Mouse (Mus musculus): ENCODE data around the gene Elfn2. TPM values are rescaled to one million over a fixed set of nuclear protein-coding genes. Genes with fewer than 3 reads are reported as not detected.

Elfn2 gene
- 0.06 and 0.11 TPM in 2 replicates for polyA plus RNA-seq (2015; fragmentation: Nextera tagmentation; extraction: Ambion mirVana)

DNA sequence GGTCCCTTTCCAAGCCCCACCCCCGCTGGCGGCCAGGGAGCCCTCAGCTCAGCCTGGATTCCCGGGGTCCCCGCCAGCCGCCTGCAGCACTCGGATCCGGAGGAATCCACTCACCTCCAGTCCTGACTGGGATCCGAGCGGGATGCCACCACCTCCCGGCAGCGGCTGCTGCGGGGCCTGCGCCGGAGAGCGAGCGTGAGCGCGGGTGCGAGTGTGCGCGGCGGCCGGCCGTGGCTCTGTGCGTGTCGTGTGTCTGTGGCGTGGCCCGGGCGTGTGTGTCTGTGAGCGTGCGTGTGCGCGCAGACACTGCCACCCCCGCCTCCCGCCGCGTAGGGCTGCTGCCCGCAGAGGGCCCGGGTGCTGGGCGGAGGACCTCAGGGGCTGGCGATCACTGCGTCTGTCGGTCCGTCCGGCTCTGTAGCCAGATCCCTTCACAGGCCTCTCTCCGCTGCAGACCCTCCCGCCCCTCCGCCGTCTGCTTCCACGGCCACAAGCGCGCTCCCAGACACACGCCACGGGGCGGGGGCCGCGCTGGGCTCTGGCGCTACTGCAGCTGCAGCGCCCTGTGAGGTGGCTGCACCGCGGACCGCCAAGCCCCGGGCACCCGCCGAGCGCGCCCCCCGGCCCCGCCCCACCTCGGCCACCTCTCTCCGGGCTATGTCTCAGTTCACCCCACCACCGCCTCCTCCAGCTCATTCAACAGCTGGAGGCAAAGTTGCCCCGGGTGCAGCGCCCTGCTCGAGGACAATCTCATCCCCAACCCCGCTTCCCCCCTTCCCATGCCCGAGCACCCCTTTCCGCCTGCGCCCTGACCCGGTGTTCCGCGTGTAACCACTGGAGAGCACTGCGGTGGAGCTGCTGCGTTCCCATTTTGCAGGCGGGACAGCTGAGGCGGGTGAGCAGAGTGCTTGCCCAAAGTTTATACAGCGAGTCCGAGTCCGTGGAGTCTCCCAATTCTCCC is at the start of gene Elfn2:
Elfn2 (minus strand) TSS at position 482 of the 961 bp plus-strand sequence.
- peak within 1 kb of the TSS; percentile 61 for H3K4me2 ChIP-seq (replicated peaks; ENCODE audit: low read depth)
- peak within 1 kb of the TSS; percentile 33 for H3K4me3 ChIP-seq (ENCODE audit: low read depth, low read length)
- ATAC-seq (ENCODE audit: low FRiP score, low TSS enrichment) (0 out of 2 replicates have a peak, but pooled peaks have one; percentile 20), DNase-seq (ENCODE audit: low spot score) (no peak)
- H3K27ac ChIP-seq (replicated peaks), result no peak within 1 kb of the TSS
- H3K9ac ChIP-seq (ENCODE audit: low read length), result no peak within 1 kb of the TSS
- TF ChIP-seq EP300 (optimal IDR thresholded peaks at IDR 0.05), result no peak
- H3K27me3 ChIP-seq (ENCODE audit: control insufficient read depth, insufficient read depth, low read length), result peaks cover 16% of the 10 kb centered on the region
- H3K9me3 ChIP-seq (ENCODE audit: control insufficient read depth, low read length), result no peaks in the 10 kb centered on the region
- H3K4me1 ChIP-seq (replicated peaks; ENCODE audit: control insufficient read depth, insufficient read depth), result no peaks in the 10 kb centered on the region
- 2% methylated on average over 79 of the region's 89 CpGs for WGBS
- H3K36me3 ChIP-seq (ENCODE audit: control insufficient read depth, insufficient read depth, low read length), result no peaks in the 10 kb centered on the region

- TF ChIP-seq EP300 (optimal IDR thresholded peaks at IDR 0.05), result no peak
- TF ChIP-seq CTCF (IDR thresholded peaks at IDR 0.05; ENCODE audit: low read depth), result no peak
- no peak for DNase-seq (ENCODE audit: low spot score)
- Histone ChIP-seq H3K4me3 (ENCODE audit: low read depth, low read length) (no peak overlapping the region), H3K4me1 (replicated peaks; ENCODE audit: control insufficient read depth, insufficient read depth) (no peaks in the 10 kb centered on the region), H3K27me3 (ENCODE audit: control insufficient read depth, insufficient read depth, low read length) (no peaks in the 10 kb centered on the region), H3K9ac (ENCODE audit: low read length) (no peak overlapping the region), H3K36me3 (ENCODE audit: control insufficient read depth, insufficient read depth, low read length) (no peaks in the 10 kb centered on the region), H3K4me2 (replicated peaks; ENCODE audit: low read depth) (no peak overlapping the region), H3K27ac (replicated peaks) (no peak overlapping the region), H3K9me3 (ENCODE audit: control insufficient read depth, low read length) (0 out of 2 replicates have a peak, but pooled peaks cover under 1% of the 10 kb centered on the region)
- WGBS, result 73% methylated on average over 5 of the region's 5 CpGs
- ATAC-seq (ENCODE audit: low FRiP score, low TSS enrichment), result no peak
These were observed 45.1 kb upstream of the Elfn2 start for GRCm38 (mm10) chr15:78763704-78764103.

DNA sequence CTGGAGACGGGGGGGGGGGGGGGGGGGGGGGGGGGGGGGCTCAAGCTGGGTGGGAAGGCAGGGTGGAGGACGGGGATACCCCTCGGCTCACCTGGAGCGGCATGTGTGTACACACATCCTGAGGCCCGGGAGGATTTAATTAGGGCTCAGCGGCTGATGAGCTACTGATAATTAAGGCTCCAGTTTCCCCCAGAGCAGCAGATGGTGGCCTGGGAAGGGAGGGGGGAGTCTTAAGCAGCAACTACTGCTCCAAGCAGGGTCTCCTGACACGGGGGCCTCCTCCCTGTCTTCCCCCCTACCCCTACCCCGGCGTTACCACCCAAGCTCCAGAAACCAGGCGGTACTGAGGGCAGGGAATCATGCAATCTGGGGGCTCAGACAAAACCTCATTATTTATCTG is 44.6 kb upstream of the Elfn2 start:
- H3K9ac ChIP-seq (ENCODE audit: low read length), result no peak overlapping the region
- ATAC-seq (ENCODE audit: low FRiP score, low TSS enrichment) (no peak), DNase-seq (ENCODE audit: low spot score) (no peak)
- no peak overlapping the region for H3K27ac ChIP-seq (replicated peaks)
- no peaks in the 10 kb centered on the region for H3K4me1 ChIP-seq (replicated peaks; ENCODE audit: control insufficient read depth, insufficient read depth)
- H3K4me2 ChIP-seq (replicated peaks; ENCODE audit: low read depth), result no peak overlapping the region
- WGBS, result 38% methylated on average over 9 of the region's 10 CpGs
- no peaks in the 10 kb centered on the region for H3K36me3 ChIP-seq (ENCODE audit: control insufficient read depth, insufficient read depth, low read length)
- H3K9me3 ChIP-seq (ENCODE audit: control insufficient read depth, low read length), result no peaks in the 10 kb centered on the region
- H3K27me3 ChIP-seq (ENCODE audit: control insufficient read depth, insufficient read depth, low read length), result no peaks in the 10 kb centered on the region
- H3K4me3 ChIP-seq (ENCODE audit: low read depth, low read length), result no peak overlapping the region
- TF ChIP-seq CTCF (IDR thresholded peaks at IDR 0.05; ENCODE audit: low read depth) (no peak), EP300 (optimal IDR thresholded peaks at IDR 0.05) (no peak)

DNA sequence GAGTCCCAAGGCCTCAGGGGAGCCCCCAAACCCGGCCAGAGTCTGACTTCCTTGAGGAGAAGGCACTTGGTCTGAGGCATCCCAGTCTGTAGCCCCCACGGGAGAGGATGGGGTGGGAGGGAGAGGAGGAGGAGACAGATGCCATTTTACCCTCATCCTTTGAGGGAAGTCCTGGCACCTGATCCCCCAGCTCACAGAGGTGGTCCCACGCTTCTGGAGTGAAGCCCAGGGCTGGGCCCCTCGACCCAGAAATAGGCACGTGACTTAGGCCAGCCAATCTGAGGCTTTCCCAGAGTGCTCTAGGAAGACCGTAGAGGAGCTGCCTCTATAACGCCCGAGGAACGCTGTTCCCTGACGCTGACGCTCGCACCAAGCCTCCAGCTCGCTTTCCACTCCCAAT is 42.5 kb upstream of the Elfn2 start:
- no peaks in the 10 kb centered on the region for H3K9me3 ChIP-seq (ENCODE audit: control insufficient read depth, low read length)

DNA sequence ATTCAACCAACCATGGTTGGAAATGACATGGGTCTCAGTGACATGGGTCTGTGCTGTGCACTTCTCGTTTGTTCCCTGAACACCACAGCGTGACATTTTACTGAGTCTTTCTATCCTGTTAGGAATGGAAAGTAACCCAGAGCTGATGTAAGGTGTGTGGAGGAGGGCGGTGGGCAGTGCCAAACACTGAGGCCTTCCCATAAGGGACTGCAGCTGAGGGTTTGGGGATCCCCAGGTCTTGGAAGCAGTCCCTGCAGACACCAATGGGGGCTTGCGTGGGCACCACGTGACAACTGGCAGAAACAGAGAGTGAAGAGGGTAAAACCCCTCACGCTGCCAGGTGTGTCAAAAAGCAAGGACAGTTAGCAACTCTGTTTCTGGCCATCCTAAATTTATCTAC is 39.6 kb upstream of the Elfn2 start:
- Histone ChIP-seq H3K27ac (replicated peaks) (no peak overlapping the region), H3K4me3 (ENCODE audit: low read depth, low read length) (no peak overlapping the region), H3K27me3 (ENCODE audit: control insufficient read depth, insufficient read depth, low read length) (no peaks in the 10 kb centered on the region), H3K36me3 (ENCODE audit: control insufficient read depth, insufficient read depth, low read length) (no peaks in the 10 kb centered on the region), H3K4me2 (replicated peaks; ENCODE audit: low read depth) (no peak overlapping the region), H3K9me3 (ENCODE audit: control insufficient read depth, low read length) (no peaks in the 10 kb centered on the region), H3K4me1 (replicated peaks; ENCODE audit: control insufficient read depth, insufficient read depth) (no peaks in the 10 kb centered on the region), H3K9ac (ENCODE audit: low read length) (no peak overlapping the region)
- DNase-seq (ENCODE audit: low spot score) (no peak), ATAC-seq (ENCODE audit: low FRiP score, low TSS enrichment) (no peak)
- TF ChIP-seq EP300 (optimal IDR thresholded peaks at IDR 0.05) (no peak), CTCF (IDR thresholded peaks at IDR 0.05; ENCODE audit: low read depth) (no peak)
- 86% methylated on average over 6 of the region's 6 CpGs for WGBS

More for the DNA sequence above, 42.5 kb upstream of the Elfn2 start:
- ATAC-seq (ENCODE audit: low FRiP score, low TSS enrichment), result no peak
- H3K4me1 ChIP-seq (replicated peaks; ENCODE audit: control insufficient read depth, insufficient read depth), result no peaks in the 10 kb centered on the region
- H3K9ac ChIP-seq (ENCODE audit: low read length), result no peak overlapping the region
- no peak overlapping the region for H3K27ac ChIP-seq (replicated peaks)
- TF ChIP-seq CTCF (IDR thresholded peaks at IDR 0.05; ENCODE audit: low read depth) (no peak), EP300 (optimal IDR thresholded peaks at IDR 0.05) (no peak)
- no peaks in the 10 kb centered on the region for H3K36me3 ChIP-seq (ENCODE audit: control insufficient read depth, insufficient read depth, low read length)
- no peak for DNase-seq (ENCODE audit: low spot score)
- WGBS, result 78% methylated on average over 13 of the region's 13 CpGs
- no peak overlapping the region for H3K4me3 ChIP-seq (ENCODE audit: low read depth, low read length)
- H3K4me2 ChIP-seq (replicated peaks; ENCODE audit: low read depth), result no peak overlapping the region
- no peaks in the 10 kb centered on the region for H3K27me3 ChIP-seq (ENCODE audit: control insufficient read depth, insufficient read depth, low read length)
